Mouse (Mus musculus): Measurements from ENCODE around the gene Rsl24d1.

GRCm38 (mm10) chr9:73101536-73101935 is 11.7 kb upstream of the Rsl24d1 start, which contains the start of gene Khdc3:
- TF ChIP-seq POLR2A (IDR thresholded peaks at IDR 0.05; ENCODE audit: low read depth, low read length) (no peak), CTCF (conservative IDR thresholded peaks at IDR 0.05; ENCODE audit: insufficient read depth, insufficient read length, low read depth, low read length) (no peak)
